ENCODE assay signal across 12 mouse cellular contexts in genomic region chr11:103104469-103104868, GRCm38 (mm10). TPM values are rescaled to one million over a fixed set of nuclear protein-coding genes. Genes with fewer than 3 reads are reported as not detected.
DNase-seq lines count a peak whose midpoint lies in the region; ATAC-seq and TF ChIP-seq lines count a peak whose summit lies in the region.
"Had no signal": no experiment of that assay in that cellular context is flagged by ENCODE, and none has a peak within 500 bp of the region (broad histone marks: within the 10 kb centered on the region; RNA-seq: fewer than 3 reads in every experiment).

No protein-coding gene starts in this region.

- no peak overlapping the region for H3K4me2 ChIP-seq in kidney, postnatal 0 days (ENCODE audit: low read length)
- H3K4me2 ChIP-seq in intestine, embryonic 15.5 days (replicated peaks), result peak overlapping the region; percentile 31

- peak overlapping the region; percentile 75 for H3K27ac ChIP-seq in kidney, postnatal 0 days
- H3K27ac ChIP-seq in intestine, embryonic 15.5 days, result no peak overlapping the region
- H3K27ac ChIP-seq: embryonic facial prominence, embryonic 12.5 days; heart, embryonic 15.5 days; hindbrain, postnatal 0 days had no signal

- WGBS in kidney, postnatal 0 days, result 78% methylated on average over 7 of the region's 7 CpGs
- 64% methylated on average over 7 of the region's 7 CpGs for WGBS in intestine, embryonic 15.5 days

- no peak overlapping the region for H3K9ac ChIP-seq in kidney, postnatal 0 days (ENCODE audit: low read depth, low read length)
- no peak overlapping the region for H3K9ac ChIP-seq in intestine, embryonic 15.5 days
- H3K9ac ChIP-seq: embryonic facial prominence, embryonic 12.5 days; heart, embryonic 15.5 days had no signal

- ATAC-seq in kidney, postnatal 0 days (replicated peaks; ENCODE audit: low FRiP score, low read depth), result no peak
- peak; percentile 4; the same call in 1 of the 2 replicates for ATAC-seq in intestine, embryonic 15.5 days
- peak; percentile 48 for ATAC-seq in megakaryocyte-erythroid progenitor cell, adult 5-6 weeks (replicated peaks; ENCODE audit: low FRiP score, low TSS enrichment, poor library complexity, severe bottlenecking)
- ATAC-seq: hindbrain, postnatal 0 days; midbrain, embryonic 16.5 days had no signal

- H3K4me1 ChIP-seq in kidney, postnatal 0 days (replicated peaks; ENCODE audit: insufficient read depth, low read length), result peaks cover 16% of the 10 kb centered on the region; the same call in 1 of the 2 replicates
- peaks cover 26% of the 10 kb centered on the region for H3K4me1 ChIP-seq in intestine, embryonic 15.5 days (replicated peaks)

- no peaks in the 10 kb centered on the region for H3K9me3 ChIP-seq in kidney, postnatal 0 days (replicated peaks; ENCODE audit: low read length)
- no peaks in the 10 kb centered on the region for H3K9me3 ChIP-seq in intestine, embryonic 15.5 days
- H3K9me3 ChIP-seq: embryonic facial prominence, embryonic 12.5 days; heart, embryonic 15.5 days had no signal

- no peaks in the 10 kb centered on the region for H3K27me3 ChIP-seq in kidney, postnatal 0 days (ENCODE audit: insufficient read depth, low read length)
- peaks cover 9% of the 10 kb centered on the region; the same call in 1 of the 2 replicates for H3K27me3 ChIP-seq in intestine, embryonic 15.5 days (replicated peaks)
- H3K27me3 ChIP-seq: heart, embryonic 15.5 days had no signal

- no peak overlapping the region for H3K4me3 ChIP-seq in kidney, postnatal 0 days (replicated peaks; ENCODE audit: low read depth, low read length)
- H3K4me3 ChIP-seq in intestine, embryonic 15.5 days (replicated peaks), result no peak overlapping the region
- H3K4me3 ChIP-seq: embryonic facial prominence, embryonic 12.5 days had no signal

- no peak for DNase-seq in kidney, postnatal 0 days (ENCODE audit: low spot score)
- DNase-seq in kidney, adult 11 months, result no peak
- peak; percentile 78 for DNase-seq in c-Kit-negative CD71-positive TER-119-positive erythroid progenitor cells, embryonic 14.5 days (ENCODE audit: low read depth, low spot score)
- no peak for DNase-seq in layer of hippocampus, postnatal 36 days
- no peak for DNase-seq in right cerebral cortex, postnatal 4 days
- DNase-seq: lung, adult 2 months had no signal

- H3K36me3 ChIP-seq in kidney, postnatal 0 days (ENCODE audit: insufficient read depth, low read length), result no peaks in the 10 kb centered on the region
- peaks cover 3% of the 10 kb centered on the region; the same call in 1 of the 2 replicates for H3K36me3 ChIP-seq in intestine, embryonic 15.5 days
- H3K36me3 ChIP-seq: embryonic facial prominence, embryonic 12.5 days; heart, embryonic 15.5 days had no signal

- TF ChIP-seq CTCF in kidney, postnatal 0 days (IDR thresholded peaks at IDR 0.05; ENCODE audit: low read depth), result no peak

RNA-seq across cellular contexts. Expression of gene Acbd4, which starts 3.0 kb away (rescaled TPM):
- polyA plus RNA-seq in kidney, postnatal 0 days (2015; fragmentation: Nextera tagmentation; extraction: Ambion mirVana), result 36.6 and 39.7 TPM in 2 replicates
- polyA plus RNA-seq in intestine, embryonic 15.5 days (2015; fragmentation: Nextera tagmentation; extraction: Ambion mirVana), result 17.4 and 22.0 TPM in 2 replicates
- total RNA-seq in megakaryocyte-erythroid progenitor cell, adult 5-6 weeks (2014; fragmentation: Nextera tagmentation), result 6.8 and 15.5 TPM in 2 replicates
- 10.8 and 11.4 TPM in 2 replicates for total RNA-seq in megakaryocyte-erythroid progenitor cell, adult 5-6 weeks (2017)
- 10 to 100 TPM; 76.4 to 86.1 TPM for total RNA-seq in layer of hippocampus, postnatal 36 days (2021)

RNA-seq across cellular contexts. Expression of gene Plcd3, which starts 3.0 kb away (rescaled TPM):
- 4.2 and 5.6 TPM in 2 replicates for polyA plus RNA-seq in kidney, postnatal 0 days (2015; fragmentation: Nextera tagmentation; extraction: Ambion mirVana)
- 1.8 and 2.0 TPM in 2 replicates for polyA plus RNA-seq in intestine, embryonic 15.5 days (2015; fragmentation: Nextera tagmentation; extraction: Ambion mirVana)
- total RNA-seq in megakaryocyte-erythroid progenitor cell, adult 5-6 weeks (2014; fragmentation: Nextera tagmentation), result not detected in 2 replicates
- total RNA-seq in megakaryocyte-erythroid progenitor cell, adult 5-6 weeks (2017), result not detected in 2 replicates
- total RNA-seq in layer of hippocampus, postnatal 36 days (2021), result 1 to 10 TPM; 9.5 TPM

RNA-seq across cellular contexts. Expression of gene Hexim1, which starts 11.6 kb away (rescaled TPM):
- 6.5 and 6.8 TPM in 2 replicates for polyA plus RNA-seq in kidney, postnatal 0 days (2015; fragmentation: Nextera tagmentation; extraction: Ambion mirVana)
- polyA plus RNA-seq in intestine, embryonic 15.5 days (2015; fragmentation: Nextera tagmentation; extraction: Ambion mirVana), result 4.1 and 4.7 TPM in 2 replicates
- 10.5 and 15.5 TPM in 2 replicates for total RNA-seq in megakaryocyte-erythroid progenitor cell, adult 5-6 weeks (2014; fragmentation: Nextera tagmentation)
- 22.8 and 32.0 TPM in 2 replicates for total RNA-seq in megakaryocyte-erythroid progenitor cell, adult 5-6 weeks (2017)
- 10 to 100 TPM; 52.7 to 56.1 TPM for total RNA-seq in layer of hippocampus, postnatal 36 days (2021)

RNA-seq across cellular contexts. Expression of gene Hexim2, which starts 27.8 kb away (rescaled TPM):
- 6.5 and 6.9 TPM in 2 replicates for polyA plus RNA-seq in kidney, postnatal 0 days (2015; fragmentation: Nextera tagmentation; extraction: Ambion mirVana)
- polyA plus RNA-seq in intestine, embryonic 15.5 days (2015; fragmentation: Nextera tagmentation; extraction: Ambion mirVana), result 7.9 and 8.8 TPM in 2 replicates
- total RNA-seq in megakaryocyte-erythroid progenitor cell, adult 5-6 weeks (2014; fragmentation: Nextera tagmentation), result 4.1 and 12.1 TPM in 2 replicates
- 1.6 and 7.8 TPM in 2 replicates for total RNA-seq in megakaryocyte-erythroid progenitor cell, adult 5-6 weeks (2017)
- 10 to 100 TPM; 14.8 to 14.9 TPM for total RNA-seq in layer of hippocampus, postnatal 36 days (2021)

Comparison
In these comparisons a context has a peak if more than half of its experiments do, and no peak if none do; other contexts are left out.
1. RNA of gene Acbd4, which starts 3.0 kb away (total RNA-seq): 76.4 to 86.1 TPM in layer of hippocampus, postnatal 36 days; 6.8 to 15.5 TPM in megakaryocyte-erythroid progenitor cell, adult 5-6 weeks; every median in the first group is over 4 times any median in the second.
2. RNA of gene Plcd3, which starts 3.0 kb away (total RNA-seq): 9.5 TPM in layer of hippocampus, postnatal 36 days; not detected in megakaryocyte-erythroid progenitor cell, adult 5-6 weeks; every median in the first group is over 4 times any median in the second.